Mouse (Mus musculus): ENCODE results near the gene Clcn1.

DNA sequence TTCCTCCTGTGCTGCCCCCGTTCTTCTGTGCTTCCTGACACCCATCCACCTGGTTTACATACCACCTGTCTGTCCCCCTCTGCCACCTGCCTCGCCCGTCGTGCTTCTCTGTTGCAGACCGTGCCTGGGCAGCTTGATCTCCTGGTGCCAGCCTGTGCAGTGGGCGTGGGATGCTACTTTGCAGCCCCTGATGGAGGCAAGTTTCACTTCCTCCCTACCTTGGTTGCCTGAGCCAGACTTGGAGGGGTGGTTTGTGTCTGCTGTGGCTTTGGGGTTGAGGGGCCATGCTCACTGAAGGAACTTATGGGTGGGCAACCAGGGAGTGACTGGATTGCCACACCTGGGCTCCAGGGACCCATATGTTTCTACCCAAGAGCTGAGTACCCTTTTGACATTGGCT is 6.8 kb downstream of the Clcn1 start:
- TF ChIP-seq CTCF (IDR thresholded peaks at IDR 0.05; ENCODE audit: low read depth, low read length): no peak
- TF ChIP-seq POLR2A (IDR thresholded peaks at IDR 0.05; ENCODE audit: borderline replicate concordance, low read depth, low read length): no peak

Data from bone marrow macrophage, adult 2 months (primary cell).